Mouse (Mus musculus) testis, adult 2 months (tissue): ENCODE measurements around the gene Pfkl.

Source experiments
- CTCF ChIP-seq: fragments of 200-500 bp; IDR thresholded peaks from 2 replicates; pipeline ENCODE4 v1.5.1; 2012; ENCODE audit warnings: low read depth, mild to moderate bottlenecking, inconsistent platforms, low read length, moderate library complexity; ENCODE audit not compliant: control insufficient read depth, insufficient read depth, insufficient replicate concordance
- POLR2A ChIP-seq: fragments of 200-500 bp; IDR thresholded peaks from 2 replicates; pipeline ENCODE4 v1.6.1; 2012; ENCODE audit warnings: low read depth, mild to moderate bottlenecking, inconsistent platforms, low read length, moderate library complexity; ENCODE audit not compliant: control insufficient read depth

DNA sequence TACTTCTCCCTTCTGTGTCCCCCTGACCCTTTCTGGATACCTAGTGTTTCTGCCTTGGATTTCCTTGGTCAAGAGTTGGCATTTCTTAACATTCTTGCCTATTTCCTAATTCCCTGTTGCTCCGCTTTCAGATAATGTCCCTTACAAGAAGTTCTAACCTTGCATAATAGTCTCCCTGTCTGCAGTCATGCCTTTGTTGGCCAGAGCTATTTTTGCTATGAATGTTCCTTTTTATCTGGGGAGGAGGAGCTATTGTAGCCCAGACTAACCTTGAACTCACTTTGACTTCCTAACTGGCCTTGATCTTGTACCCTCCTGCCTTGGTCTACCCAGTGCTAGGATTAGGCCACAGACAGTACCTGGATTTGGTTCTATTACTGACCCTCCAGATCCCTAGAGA lies 5.6 kb upstream of the Pfkl start:
- TF ChIP-seq CTCF = no peak
- no peak for TF ChIP-seq POLR2A
